Mouse (Mus musculus) heart, postnatal 0 days (tissue): Measurements from ENCODE around the gene Cgref1.

Source experiments
- CTCF ChIP-seq: IDR thresholded peaks from 2 replicates; pipeline ENCODE4 v1.5.1; 2016; ENCODE audit warnings: antibody characterized with exemption, control low read depth, low read depth
- EP300 ChIP-seq: IDR thresholded peaks from 2 replicates; pipeline ENCODE4 v1.6.1; 2016; ENCODE audit warnings: antibody characterized with exemption, low read depth

- TF ChIP-seq CTCF (no peak), EP300 (no peak)
Measured at GRCm38 (mm10) chr5:30948620-30949019, 3.2 kb upstream of the Cgref1 start.
